Mouse (Mus musculus) kidney, postnatal 14 days (tissue): ENCODE data around the gene Dhrs3.

Source experiments
- DNase-seq: peaks from one replicate; pipeline ENCODE4 v3.0.0; 2022; ENCODE audit warnings: mixed read lengths

Dhrs3 gene

GRCm38 (mm10) chr4:144892133-144892936 lies at the start of gene Dhrs3:
Gene Dhrs3 (plus strand): TSS chr4:144892827.
- peak; percentile 94 for DNase-seq

GRCm38 (mm10) chr4:144861756-144862505 lies 30.7 kb upstream of the Dhrs3 start:
- DNase-seq = no peak

GRCm38 (mm10) chr4:144867926-144868325 lies 24.7 kb upstream of the Dhrs3 start:
- DNase-seq = no peak

GRCm38 (mm10) chr4:144868584-144868983 lies 24.0 kb upstream of the Dhrs3 start:
- no peak for DNase-seq

- no peak for DNase-seq
Measured at GRCm38 (mm10) chr4:144872905-144873304, 19.7 kb upstream of the Dhrs3 start.

GRCm38 (mm10) chr4:144875576-144876093 lies 17.0 kb upstream of the Dhrs3 start:
- DNase-seq = peak; percentile 23

GRCm38 (mm10) chr4:144879549-144879948 lies 13.1 kb upstream of the Dhrs3 start:
- DNase-seq = no peak

- no peak for DNase-seq
Measured at GRCm38 (mm10) chr4:144881376-144881775, 11.3 kb upstream of the Dhrs3 start.

- DNase-seq = no peak
Measured at GRCm38 (mm10) chr4:144882881-144883331, 9.7 kb upstream of the Dhrs3 start.

GRCm38 (mm10) chr4:144886460-144886859 lies 6.2 kb upstream of the Dhrs3 start:
- no peak for DNase-seq

GRCm38 (mm10) chr4:144888750-144889149 lies 3.9 kb upstream of the Dhrs3 start:
- DNase-seq = no peak

GRCm38 (mm10) chr4:144889505-144890301 lies 2.9 kb upstream of the Dhrs3 start:
- no peak for DNase-seq

GRCm38 (mm10) chr4:144890690-144891120 lies 1.9 kb upstream of the Dhrs3 start:
- peak; percentile 71 for DNase-seq

- DNase-seq = peak; percentile 59
Measured at GRCm38 (mm10) chr4:144891121-144891711, 1.4 kb upstream of the Dhrs3 start.

- no peak for DNase-seq
Measured at GRCm38 (mm10) chr4:144891743-144892132, 889 bp upstream of the Dhrs3 start.

- no peak for DNase-seq
Measured at GRCm38 (mm10) chr4:144892937-144893272, 278 bp downstream of the Dhrs3 start.

- DNase-seq = peak; percentile 75
Measured at GRCm38 (mm10) chr4:144893561-144894486, 1.2 kb downstream of the Dhrs3 start.

- DNase-seq = peak; percentile 62
Measured at GRCm38 (mm10) chr4:144894487-144895210, 2.0 kb downstream of the Dhrs3 start.

- DNase-seq = peak; percentile 55
Measured at GRCm38 (mm10) chr4:144895211-144895590, 2.6 kb downstream of the Dhrs3 start.

GRCm38 (mm10) chr4:144896321-144896720 lies 3.7 kb downstream of the Dhrs3 start:
- peak; percentile 82 for DNase-seq
